Mouse (Mus musculus): ENCODE results near the gene Rpl13a.
"Not testable (repeated sequence)": the region's sequence is repeated elsewhere in the genome, so short reads cannot be mapped to it uniquely, and the experiment has no call there.

Rpl13a gene

DNA sequence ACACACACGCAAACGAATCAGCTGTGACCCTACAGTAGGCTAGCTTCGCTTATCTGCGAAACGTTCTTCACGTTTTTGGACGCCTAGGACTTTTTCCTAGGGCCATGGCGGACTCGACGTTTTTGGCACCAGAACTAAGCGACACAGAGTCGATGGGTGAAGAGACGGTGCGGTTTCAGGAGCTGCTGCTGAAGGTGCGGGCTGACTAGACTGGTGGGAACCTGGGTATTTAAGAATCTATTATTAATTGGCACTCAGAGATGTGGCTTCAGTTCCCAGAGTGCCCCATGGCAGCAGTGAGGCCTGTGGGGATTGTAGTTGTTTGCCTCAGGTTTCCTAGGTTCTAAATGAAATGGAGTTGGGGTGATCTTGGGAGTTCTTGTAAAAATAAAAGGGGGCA lies 27.6 kb upstream of the Rpl13a start:
- DNase-seq (ENCODE audit: low spot score), result no peak

DNA sequence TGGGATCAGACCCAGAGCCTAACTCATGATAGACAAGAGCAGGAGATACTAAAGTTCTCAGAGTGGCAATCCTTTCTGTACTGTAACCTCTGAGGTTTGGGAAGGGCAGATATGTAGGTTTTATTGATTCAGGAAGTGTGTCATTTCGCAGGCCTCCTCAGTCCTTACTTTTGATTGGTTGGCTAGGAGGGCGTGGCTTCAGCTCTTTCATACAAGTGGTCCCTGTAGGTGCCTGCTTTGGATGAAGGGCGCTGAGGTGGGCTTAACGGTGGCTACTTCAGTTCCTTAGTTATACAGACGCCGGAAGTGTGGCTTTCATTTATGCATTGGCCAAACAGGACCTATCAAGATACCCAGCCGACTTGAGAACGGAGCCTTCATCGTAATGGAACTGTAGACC lies 27.0 kb upstream of the Rpl13a start:
- no peak for DNase-seq (ENCODE audit: low spot score)

DNA sequence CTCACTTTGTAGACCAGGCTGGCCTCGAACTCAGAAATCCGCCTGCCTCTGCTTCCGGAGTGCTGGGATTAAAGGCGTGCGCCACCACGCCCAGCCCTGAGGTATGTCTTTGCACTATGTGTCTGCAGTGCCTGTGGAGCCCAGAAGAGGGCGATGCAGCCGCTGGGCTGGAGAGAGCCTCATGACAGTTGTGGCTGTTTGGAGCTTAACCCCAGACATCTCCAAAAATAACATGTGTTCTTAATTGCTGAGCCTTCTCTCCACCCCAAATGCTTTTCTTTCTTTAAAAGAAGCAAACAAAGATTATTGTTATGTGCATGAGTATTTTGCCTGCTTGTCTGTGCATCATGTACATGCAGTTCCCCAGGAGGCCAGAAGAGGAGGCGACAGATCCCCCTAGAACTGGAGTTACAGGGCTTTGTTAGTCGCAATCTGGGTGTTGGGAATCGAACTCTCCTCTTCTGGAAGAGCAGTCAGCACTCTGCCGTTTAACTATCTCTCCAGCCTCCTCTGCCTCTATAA lies 26.5 kb upstream of the Rpl13a start:
- peak; percentile 56 for DNase-seq (ENCODE audit: low spot score)

DNA sequence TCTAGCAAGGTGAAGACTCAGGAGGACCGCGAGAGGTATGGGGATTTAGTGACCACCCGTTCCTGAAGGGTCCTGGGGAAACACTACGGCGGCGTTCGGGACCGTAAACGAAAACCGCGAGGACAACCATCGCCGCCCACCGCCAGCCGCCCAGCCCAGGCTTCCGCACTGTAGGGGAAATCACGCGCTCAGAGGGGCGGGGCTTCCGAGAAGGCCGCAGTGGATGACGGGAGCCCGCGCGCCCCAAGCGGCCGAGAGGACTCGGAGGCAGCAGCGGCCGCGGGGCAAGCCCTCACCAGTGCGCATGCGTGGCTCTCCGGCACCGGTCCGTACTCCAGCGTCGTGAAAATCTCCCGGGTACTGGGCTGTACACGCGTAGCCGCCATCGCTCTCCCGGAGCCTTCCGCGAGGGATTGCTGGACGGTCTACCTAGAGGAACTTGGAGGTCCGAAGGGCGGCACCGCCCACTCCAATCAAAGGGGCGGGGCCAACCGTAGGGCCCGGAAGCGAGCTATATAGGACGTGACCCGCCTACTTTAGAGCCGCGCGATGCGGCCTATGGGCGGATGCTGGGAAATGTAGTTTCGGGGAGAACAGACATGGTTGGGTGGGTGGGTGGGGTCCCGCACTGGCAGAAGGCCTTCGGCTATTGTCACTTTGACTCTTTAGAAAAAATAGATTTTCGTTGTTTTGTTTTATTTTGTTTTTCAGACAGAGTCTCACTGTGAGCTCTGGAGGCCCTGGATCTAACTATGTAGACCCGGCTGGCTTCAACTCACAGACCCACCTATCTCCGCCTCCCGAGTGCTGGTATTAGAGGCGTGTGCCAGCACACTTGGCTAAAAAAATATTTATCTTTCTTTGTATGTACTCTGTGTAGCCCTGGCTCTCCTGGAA lies 25.8 kb upstream of the Rpl13a start, which contains the start of the genes Pih1d1 and Aldh16a1:
Gene Pih1d1, plus strand, starts transcription at position 208 of the 897 bp plus-strand sequence.
Gene Aldh16a1, minus strand, starts transcription at position 489 of the 897 bp plus-strand sequence.
- peak; percentile 98 for DNase-seq (ENCODE audit: low spot score)

DNA sequence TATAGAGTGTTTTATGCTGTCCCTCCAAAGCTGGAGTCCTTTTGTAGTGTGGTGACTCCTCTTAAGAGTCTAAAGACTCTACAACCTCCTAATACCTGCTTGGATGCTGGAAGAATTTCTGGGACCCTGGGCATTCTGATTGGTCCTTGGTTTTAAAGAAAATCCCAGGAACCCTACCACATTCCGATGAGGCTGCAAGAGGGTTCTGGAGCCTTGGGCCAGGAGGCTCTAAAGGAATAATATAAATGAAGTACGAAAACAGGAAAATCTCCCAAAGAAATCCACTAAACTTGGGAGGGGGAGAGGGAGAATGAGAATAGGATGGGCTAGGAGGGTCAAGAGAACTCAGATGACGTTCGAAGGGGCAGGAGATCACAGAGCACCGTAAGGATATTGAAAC lies 25.0 kb upstream of the Rpl13a start:
- DNase-seq (ENCODE audit: low spot score), result no peak

DNA sequence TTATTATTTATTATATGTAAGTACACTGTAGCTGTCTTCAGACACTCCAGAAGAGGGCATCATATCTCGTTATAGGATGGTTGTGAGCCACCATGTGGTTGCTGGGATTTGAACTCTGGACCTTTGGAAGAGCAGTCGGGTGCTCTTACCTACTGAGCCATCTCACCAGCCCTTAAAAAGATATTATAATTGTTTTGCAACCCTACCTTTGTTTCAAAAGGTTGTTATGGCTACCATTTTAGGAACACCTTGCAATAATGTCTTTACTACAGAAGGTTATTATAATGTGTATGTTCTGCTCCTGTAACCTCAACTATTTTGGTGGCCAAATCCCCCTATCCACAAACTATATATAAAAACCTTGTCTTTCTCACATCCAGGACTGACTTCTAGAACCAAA lies 24.5 kb upstream of the Rpl13a start:
- DNase-seq (ENCODE audit: low spot score), result not testable (repeated sequence)

DNA sequence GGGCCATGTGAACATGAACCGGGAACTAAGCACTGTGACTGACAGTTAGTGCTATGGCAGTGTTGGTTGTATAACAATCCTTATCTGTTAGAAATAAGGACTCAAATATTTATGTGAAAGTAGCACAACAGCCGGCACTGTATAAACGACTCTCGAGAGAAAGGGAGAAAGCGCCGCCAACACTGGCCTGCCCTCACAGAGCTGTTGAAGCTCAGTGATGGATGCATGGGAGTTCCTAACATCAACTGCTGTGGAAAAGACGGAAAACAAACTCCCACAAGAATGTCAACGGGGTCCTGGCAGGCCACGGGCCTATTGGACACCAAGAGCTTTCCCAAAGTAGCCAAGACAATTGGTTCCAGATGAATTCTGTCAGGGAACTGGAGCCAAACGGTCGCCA lies 22.7 kb upstream of the Rpl13a start:
- DNase-seq (ENCODE audit: low spot score), result peak; percentile 46

DNA sequence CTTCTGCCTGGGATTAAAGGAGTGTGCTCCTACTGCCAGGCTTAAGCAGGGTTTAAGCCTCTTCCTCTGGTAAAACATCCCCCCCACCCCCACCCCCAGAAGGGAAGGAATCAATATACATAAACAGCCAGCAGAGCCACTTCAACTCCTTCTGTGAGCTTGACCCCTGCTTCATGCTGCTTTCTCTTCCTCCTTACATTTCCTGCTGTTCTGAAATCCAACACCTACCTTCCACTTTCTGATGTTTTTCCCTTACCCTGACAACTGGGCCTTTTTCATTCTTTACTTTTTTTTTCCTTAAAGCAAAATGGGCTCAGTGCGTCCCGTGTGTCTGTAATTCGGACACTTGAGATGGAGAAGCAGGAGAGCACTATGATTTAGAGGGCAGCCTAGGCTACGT lies 21.8 kb upstream of the Rpl13a start:
- no peak for DNase-seq (ENCODE audit: low spot score)

DNA sequence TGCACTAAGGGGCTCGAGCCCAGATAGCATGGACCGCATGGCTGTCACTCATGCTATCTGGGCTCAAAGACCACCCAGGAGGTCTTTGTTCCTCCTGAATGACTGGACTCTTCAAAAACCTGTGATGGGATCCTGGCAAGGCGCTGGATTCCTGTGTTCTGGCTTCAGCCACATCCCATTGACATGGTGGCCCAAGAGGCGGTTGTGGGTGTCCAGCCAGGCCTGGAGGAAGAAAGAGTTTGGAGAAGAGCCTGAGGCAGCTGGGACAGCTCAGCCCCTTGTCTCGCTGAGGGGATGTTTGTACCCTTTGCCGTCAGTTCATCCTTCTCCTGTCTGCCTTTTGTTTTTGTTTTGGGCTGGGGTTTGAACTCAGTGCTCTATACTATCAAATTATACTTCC lies 21.0 kb upstream of the Rpl13a start:
- no peak for DNase-seq (ENCODE audit: low spot score)

DNA sequence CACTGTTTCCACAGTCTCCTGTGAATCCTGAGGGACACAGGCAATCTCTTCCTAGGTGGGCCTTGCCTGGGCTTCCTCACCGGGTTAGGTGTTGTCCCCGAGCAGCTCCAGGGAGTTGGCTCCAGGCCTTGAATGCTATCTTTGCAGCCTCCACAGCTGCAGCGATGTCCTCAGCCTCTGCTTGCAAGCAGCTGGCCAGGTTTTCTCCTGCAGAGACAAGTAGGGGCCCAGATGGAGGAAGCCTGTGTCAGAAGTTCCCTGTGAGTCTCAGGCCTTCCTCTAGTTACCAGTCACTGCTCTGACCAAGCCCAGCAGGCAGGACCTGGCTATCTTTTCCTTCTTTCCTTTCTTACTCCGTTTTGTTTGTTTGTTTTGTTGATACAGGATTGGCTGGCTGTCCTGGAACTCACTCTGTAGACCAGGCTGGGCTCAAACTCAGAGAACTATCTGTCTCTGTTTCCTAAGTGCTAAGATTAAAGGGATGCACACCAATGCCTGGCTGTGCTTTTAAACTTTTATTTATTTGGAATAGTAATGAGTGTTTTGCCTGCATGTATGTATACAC lies 20.1 kb upstream of the Rpl13a start:
- DNase-seq (ENCODE audit: low spot score), result no peak

DNA sequence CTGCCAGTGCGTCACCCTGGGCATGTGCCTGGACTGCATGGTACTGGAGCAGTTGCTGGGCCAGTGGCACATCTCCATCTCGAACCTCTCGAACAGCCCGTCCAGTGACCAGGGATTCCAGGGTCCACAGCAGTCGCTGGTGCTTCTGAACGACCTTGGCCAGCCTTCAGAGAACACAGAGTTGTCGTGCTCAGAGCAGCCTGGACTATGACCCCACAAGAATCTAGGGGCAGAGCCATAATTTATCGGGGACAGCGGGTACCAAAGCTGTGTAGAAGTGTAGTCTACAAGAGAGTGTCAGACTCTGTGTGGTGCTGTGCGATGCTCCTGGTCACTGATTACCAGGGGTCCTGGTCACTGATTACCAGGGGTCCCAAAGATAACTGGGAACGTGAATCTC lies 19.3 kb upstream of the Rpl13a start:
- no peak for DNase-seq (ENCODE audit: low spot score)

DNA sequence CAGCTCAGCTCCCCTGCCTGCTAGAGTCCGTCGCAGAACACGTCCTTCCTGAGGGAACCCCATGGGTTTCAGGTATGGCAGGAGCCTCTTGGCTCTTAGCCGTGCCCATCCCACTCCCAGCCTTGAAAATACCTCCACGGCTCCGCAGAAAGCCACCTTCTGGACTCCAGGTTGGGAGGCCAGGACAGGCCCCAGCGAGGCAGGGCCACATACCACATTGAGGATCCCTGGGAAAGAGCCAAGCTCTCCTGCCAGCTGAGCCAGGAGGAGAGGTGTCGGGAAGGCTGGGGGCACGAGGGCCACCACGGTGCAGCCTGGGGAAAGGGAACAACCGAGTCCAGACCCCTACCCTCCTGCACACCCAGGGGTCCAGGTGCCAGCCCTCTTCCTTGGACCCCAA lies 18.7 kb upstream of the Rpl13a start:
- no peak for DNase-seq (ENCODE audit: low spot score)

DNA sequence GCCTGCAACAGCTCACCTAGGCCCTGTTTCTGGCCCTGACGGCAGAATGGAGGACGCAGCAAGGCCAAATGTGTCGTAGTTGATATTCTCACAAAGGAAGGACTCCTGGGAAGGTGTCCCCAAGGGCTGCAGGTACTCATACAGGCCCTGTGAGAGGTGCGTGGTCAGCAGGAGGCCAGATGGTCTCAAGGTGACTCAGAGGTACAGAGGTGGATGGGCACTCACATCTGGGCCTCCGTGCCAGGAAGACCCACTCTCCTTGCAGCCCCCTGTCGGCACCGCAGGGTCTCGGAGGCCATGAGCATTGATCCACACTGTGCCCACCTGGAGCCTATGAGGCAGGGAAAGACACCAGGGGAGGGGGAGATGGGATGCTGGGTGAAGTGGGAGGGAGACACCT lies 16.9 kb upstream of the Rpl13a start:
- no peak for DNase-seq (ENCODE audit: low spot score)

DNA sequence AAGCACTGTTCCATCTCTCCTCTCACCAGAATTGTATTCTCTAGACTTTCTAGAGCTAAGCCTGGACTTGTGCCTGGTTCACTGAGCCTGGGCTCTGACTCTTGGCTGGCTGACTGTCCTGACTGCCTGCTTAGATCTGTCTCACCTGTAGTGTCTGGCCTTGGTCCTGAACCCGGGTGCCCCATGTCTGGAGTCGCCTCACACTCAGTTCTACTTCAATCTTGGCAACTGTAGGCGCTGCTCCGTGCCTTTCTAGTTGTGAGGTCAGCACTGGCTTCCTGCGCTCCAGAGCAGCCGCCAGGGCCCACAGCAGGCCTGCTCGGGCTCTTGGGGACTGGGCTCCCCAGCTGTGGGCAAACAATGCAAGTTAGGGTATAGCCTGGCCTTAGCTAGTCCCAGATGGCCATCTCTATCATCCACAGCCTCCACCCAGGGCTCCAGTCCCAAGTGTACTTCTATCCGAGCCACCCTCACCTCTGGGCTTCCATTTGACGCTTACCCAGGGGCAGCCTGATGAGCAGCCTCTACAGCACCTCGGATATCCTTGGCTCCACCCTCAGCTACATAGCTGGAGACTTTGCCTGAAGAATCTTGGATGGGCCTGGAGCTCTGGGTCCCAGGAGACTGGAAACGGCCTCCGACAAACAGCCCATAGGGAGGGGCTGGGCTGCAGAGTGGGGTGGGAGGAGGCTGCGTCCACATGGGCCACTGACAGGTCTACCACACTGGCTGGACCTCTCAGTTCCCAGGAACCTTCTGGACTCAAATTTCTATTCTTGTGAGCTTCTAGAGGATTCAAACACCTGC lies 16.0 kb upstream of the Rpl13a start:
- no peak for DNase-seq (ENCODE audit: low spot score)

DNA sequence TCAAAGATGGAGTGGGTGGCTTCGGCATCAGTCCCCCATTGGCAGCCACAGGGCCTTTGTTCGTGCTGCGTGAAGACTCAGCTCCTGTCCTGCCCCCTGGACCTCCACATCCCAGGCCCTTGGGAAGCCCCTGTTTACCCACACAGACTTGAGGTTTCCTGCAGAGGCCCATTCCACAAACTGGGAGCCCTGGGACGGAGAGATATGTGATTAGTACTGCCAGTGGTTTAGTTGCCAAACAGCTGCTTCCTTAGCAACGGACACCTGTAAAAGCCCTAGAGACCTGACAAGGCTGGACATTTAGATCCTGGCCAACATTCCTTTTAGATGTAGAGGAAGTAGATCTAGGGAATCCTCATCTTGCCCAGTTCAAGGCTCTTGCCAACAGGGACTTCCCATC lies 13.4 kb upstream of the Rpl13a start:
- DNase-seq (ENCODE audit: low spot score), result no peak

DNA sequence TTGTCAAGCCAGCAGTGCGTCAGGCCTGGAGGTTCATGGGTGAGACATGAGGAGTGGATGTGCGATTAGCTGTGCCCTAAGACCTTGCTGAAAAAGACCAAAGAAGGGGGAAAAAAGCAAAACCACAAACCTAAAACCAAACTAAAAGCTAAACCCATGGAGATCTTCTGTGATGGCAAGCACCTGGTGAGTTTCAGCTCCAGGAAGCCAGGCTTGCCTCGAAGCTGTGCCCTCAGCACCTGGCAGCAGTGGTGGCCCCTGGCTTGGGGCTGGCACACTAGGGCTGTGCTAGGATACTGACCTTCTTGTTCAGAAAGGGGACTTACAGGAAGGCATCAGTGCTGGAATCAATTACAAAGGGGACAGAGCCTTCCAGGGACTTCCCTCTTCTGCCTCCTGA lies 12.8 kb upstream of the Rpl13a start:
- no peak for DNase-seq (ENCODE audit: low spot score)

DNA sequence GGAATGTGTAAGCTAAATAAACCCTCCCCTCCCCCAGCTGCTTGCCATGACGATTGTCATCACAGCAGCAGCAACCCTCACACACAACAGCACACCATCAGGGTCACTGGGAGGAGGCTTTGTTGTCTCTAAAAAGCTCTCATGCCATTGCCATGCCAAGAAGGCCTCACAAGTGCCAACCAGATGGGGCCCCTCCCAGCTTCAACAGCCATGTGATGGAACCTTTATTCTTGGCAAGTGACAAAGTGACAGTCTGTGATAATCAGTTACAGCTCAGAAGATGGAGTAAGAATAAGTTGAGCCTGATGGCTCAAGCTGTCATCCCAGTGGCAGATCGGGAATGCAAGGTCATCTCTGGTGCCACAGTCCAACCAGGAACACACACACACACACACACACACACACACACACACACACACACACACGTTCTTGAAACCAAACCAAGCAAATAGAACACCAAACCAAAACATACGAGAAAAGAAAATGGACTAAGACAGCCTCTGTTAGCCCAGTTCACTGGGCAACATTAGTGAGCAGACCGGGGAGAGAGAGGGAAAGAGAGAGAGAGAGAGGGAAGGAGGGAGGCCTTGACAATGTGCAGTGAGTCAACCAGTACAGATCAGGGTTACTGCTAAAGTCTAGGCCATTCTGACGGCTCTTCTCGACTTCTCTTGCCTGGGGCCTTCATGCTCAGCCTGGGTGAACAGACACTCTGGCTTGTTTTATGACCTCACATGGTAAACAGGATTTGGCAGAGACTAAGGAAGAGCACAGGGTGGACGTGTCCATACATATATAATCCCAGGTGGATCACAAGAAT lies 11.6 kb upstream of the Rpl13a start:
- no peak for DNase-seq (ENCODE audit: low spot score)

DNA sequence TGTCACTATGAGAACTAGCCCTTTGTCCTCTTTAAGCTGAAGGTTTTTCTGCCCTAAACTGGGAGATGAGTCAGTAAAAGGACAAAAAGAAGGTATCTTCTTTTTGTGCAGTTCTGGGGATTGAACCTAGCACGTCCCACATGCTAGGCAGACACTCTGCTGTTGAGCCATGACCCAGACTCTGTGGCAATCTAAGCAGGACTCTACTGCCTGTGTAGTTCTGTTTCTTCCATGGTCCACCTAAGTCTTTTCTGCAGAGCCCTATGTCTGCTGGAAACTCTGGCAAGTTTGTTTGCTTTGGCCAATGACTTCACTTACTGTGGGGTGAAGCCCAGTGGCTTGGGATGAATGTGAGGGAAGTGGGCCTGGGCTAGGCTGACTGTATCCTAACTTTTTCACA lies 9.8 kb upstream of the Rpl13a start:
- no peak for DNase-seq (ENCODE audit: low spot score)

DNA sequence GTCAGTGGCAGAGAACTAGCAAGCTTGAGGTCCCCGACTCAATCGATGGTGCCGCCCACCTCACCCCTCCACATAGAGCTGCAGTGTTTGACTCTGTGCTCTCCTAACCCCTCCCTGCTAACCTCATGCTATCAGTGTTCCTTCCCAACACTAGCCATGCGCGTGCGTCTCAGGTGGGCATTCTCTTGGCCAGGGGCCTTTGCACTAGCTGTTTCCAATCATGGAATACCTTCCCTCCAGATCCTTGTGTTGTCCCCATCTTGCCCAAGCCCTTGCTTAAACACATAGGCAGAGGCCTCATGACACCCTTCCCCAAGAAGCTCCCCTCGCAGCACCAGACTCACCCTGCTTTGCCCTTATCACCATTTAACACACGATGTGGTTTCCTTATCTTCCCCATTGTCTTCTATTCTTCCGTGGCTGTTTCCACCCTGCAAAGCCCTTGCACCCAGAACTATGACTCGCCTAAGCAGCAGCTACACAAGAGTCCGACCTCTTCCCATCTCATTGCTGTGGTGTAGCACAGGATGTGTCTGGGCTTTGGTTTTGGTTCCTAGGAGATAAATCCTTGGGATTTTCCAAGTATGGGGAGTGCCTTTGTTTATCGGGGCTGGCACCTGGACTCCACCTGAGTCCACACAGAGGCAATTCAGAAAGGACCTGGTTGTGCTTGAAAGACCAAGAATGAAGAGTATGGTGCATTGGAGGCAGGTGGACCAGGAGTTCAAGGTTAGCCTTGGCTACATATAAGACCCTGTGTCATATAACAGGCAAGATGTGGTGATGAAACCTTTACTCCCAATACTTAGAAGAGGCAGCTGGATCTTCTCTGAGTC lies 8.8 kb upstream of the Rpl13a start:
- no peak for DNase-seq (ENCODE audit: low spot score)

DNA sequence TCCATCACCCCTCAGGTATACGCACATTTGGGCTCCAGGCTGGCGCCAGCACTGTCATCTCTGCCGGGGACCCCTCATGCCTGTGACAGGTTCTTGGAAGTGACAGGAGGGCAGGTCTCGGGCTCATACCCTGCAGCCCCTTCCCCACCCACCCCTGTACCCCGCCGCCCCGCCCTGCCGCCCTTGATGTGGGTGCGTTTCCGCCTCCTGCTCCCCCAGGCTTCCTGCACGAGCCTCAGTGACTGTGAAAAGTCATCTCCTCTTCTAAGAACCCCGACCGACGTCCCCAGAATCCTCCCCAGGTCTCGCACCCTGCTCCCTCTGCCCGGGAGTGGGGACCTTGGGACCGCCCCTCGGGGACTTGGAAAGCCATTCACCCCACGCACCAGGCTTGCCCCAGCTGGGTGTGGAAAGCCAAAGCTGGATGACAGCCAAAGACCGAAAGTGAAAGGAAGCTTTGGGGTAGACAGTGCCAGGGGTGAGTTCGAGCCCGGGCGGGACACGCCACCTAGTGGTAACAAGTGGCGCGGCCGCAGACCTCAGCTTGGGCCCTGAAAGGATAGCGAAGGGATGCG lies 7.5 kb upstream of the Rpl13a start, which contains the start of the genes Gm45713 and Flt3l:
Gene Gm45713, minus strand, starts transcription at position 239 of the 575 bp plus-strand sequence.
Gene Flt3l, minus strand, starts transcription at position 440 of the 575 bp plus-strand sequence.
- DNase-seq (ENCODE audit: low spot score), result peak; percentile 87
